Mouse (Mus musculus): ENCODE measurements around the gene Gna15. TPM values are rescaled to one million over a fixed set of nuclear protein-coding genes. Genes with fewer than 3 reads are reported as not detected.

Gna15 gene
- total and polyA plus RNA-seq, 3 experiments: 23.0 to 142 (median 33.0) TPM

DNA sequence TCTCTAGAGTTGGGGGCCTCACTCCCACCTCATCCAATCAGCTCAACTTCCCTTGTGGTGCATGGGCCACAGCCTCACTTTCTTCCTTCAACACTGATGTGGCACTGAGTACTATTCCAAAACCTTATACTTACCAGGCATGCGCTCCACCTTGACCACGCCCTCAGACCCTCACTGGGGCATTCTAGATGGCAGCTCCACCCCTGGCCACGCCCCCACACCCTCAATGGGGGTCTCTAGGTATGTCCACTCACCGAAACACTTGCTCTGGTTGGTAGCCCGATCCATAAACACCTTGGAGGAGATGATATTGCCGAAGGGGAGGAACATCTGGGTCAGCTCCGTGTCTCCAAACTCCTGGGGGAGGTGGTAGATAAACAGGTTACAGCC, 61.6 kb downstream of the Gna15 start:
- H3K79me2 ChIP-seq (ENCODE audit: control insufficient read depth, insufficient read depth, low read length, poor library complexity): no peaks in the 10 kb centered on the region
- H3K4me1 ChIP-seq (ENCODE audit: control insufficient read depth in 1 of 2, insufficient read depth in 2 of 2, low read length in 2 of 2): peaks cover 7 to 28% of the 10 kb centered on the region in 2 experiments
- TF ChIP-seq MAFK (IDR thresholded peaks at IDR 0.05; ENCODE audit: borderline replicate concordance, low read depth, low read length) (no peak), CTCF (IDR thresholded peaks at IDR 0.05 in 2 of 3, conservative IDR thresholded peaks at IDR 0.05 in 1 of 3; ENCODE audit: control insufficient read depth in 1 of 3, insufficient read depth in 1 of 3, low read depth in 2 of 3, low read length in 3 of 3, poor library complexity in 1 of 3, severe bottlenecking in 1 of 3) (no peak), SIN3A (IDR thresholded peaks at IDR 0.05; ENCODE audit: low read length) (no peak), RAD21 (IDR thresholded peaks at IDR 0.05; ENCODE audit: low read depth, low read length) (no peak), BHLHE40 (IDR thresholded peaks at IDR 0.05; ENCODE audit: borderline replicate concordance, low read depth, low read length) (no peak), POLR2A (IDR thresholded peaks at IDR 0.05; ENCODE audit: control insufficient read depth in 1 of 2, insufficient read depth in 1 of 2, low read depth in 1 of 2, low read length in 2 of 2, poor library complexity in 1 of 2) (no peak), RCOR1 (IDR thresholded peaks at IDR 0.05; ENCODE audit: low read depth, low read length) (no peak)
- no peak overlapping the region for H3K27ac ChIP-seq (ENCODE audit: control insufficient read depth, low read depth, low read length)
- H3K9me3 ChIP-seq (replicated peaks; ENCODE audit: insufficient read depth, low read length): no peaks in the 10 kb centered on the region
- H3K27me3 ChIP-seq (ENCODE audit: control insufficient read depth in 1 of 2, insufficient read depth in 2 of 2, low read length in 2 of 2): no peaks in the 10 kb centered on the region; a peak in 2 of 4 replicates
- DNase-seq (ENCODE audit: low read depth, low spot score): no peak
- H3K4me3 ChIP-seq (ENCODE audit: control insufficient read depth in 1 of 2, insufficient read depth in 1 of 2, low read depth in 2 of 2, low read length in 2 of 2): no peak overlapping the region
- no peak overlapping the region for H3K9ac ChIP-seq (ENCODE audit: control insufficient read depth, low read depth, low read length, poor library complexity, severe bottlenecking)
- peaks cover 0 to 3% of the 10 kb centered on the region in 2 experiments; a peak in 2 of 4 replicates for H3K36me3 ChIP-seq (ENCODE audit: control insufficient read depth in 1 of 2, insufficient read depth in 2 of 2, low read length in 2 of 2)

DNA sequence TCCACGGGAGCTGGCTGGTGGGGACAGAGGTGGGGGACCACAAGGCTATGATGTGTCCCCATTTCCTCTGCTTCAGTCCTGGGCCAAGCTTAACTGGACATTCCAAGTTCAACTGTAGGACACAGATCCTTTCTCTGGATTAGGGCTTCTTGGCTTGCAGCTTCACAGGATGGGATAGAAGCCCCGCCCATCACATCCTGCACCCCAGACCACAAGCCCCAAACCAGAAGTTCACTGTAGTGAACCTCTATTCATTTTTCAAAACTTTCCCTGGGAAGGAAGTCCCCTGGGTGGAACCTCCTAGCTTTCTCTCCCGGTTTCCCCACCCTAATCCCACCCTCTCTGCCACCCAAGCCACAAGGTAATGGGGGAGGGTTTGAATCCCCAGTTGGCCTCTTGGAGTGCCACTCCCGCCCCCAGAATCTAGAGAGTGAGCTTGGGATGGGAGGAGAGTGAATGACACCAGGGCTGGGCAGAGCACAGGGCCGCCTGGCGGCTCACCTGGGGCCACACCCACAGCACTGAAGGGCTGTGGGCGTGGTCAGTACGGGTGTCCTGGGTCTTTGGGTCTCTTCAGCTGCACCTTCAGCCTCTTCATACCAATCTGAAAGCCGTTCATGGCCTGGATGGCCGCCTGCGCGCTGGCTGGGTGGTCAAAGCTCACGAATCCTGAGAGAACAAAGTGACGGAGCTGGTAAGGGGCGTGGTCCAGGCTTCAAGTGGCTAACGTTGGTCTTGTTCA, 62.2 kb downstream of the Gna15 start:
- H3K9me3 ChIP-seq (replicated peaks; ENCODE audit: insufficient read depth, low read length): no peaks in the 10 kb centered on the region
- peaks cover 7 to 32% of the 10 kb centered on the region in 2 experiments for H3K4me1 ChIP-seq (ENCODE audit: control insufficient read depth in 1 of 2, insufficient read depth in 2 of 2, low read length in 2 of 2)
- no peaks in the 10 kb centered on the region; a peak in 2 of 4 replicates for H3K27me3 ChIP-seq (ENCODE audit: control insufficient read depth in 1 of 2, insufficient read depth in 2 of 2, low read length in 2 of 2)
- TF ChIP-seq KAT2A (conservative IDR thresholded peaks at IDR 0.05; ENCODE audit: low read depth, low read length) (no peak), RCOR1 (IDR thresholded peaks at IDR 0.05; ENCODE audit: low read depth, low read length) (no peak), USF1 (IDR thresholded peaks at IDR 0.05; ENCODE audit: low read depth, low read length) (no peak), TAL1 (IDR thresholded peaks at IDR 0.05; ENCODE audit: low read length) (no peak), EP300 (IDR thresholded peaks at IDR 0.05; ENCODE audit: low read depth in 1 of 2, low read length in 2 of 2) (no peak), NELFE (IDR thresholded peaks at IDR 0.05; ENCODE audit: low read depth, low read length) (no peak), MAFK (IDR thresholded peaks at IDR 0.05; ENCODE audit: borderline replicate concordance, low read depth, low read length) (no peak), ZC3H11A (IDR thresholded peaks at IDR 0.05; ENCODE audit: low read depth, low read length) (no peak), SMC3 (IDR thresholded peaks at IDR 0.05; ENCODE audit: low read depth, low read length) (no peak), TBP (IDR thresholded peaks at IDR 0.05; ENCODE audit: low read depth, low read length) (no peak), MYC (IDR thresholded peaks at IDR 0.05; ENCODE audit: low read depth, low read length) (no peak)
- H3K27ac ChIP-seq (ENCODE audit: control insufficient read depth, low read depth, low read length): no peak overlapping the region
- no peak overlapping the region for H3K9ac ChIP-seq (ENCODE audit: control insufficient read depth, low read depth, low read length, poor library complexity, severe bottlenecking)
- no peaks in the 10 kb centered on the region for H3K79me2 ChIP-seq (ENCODE audit: control insufficient read depth, insufficient read depth, low read length, poor library complexity)
- H3K36me3 ChIP-seq (ENCODE audit: control insufficient read depth in 1 of 2, insufficient read depth in 2 of 2, low read length in 2 of 2): peaks cover 0 to 3% of the 10 kb centered on the region in 2 experiments; a peak in 2 of 4 replicates
- peak; percentile 26 for DNase-seq (ENCODE audit: low read depth, low spot score)
- no peak overlapping the region for H3K4me3 ChIP-seq (ENCODE audit: control insufficient read depth in 1 of 2, insufficient read depth in 1 of 2, low read depth in 2 of 2, low read length in 2 of 2)

Measured in MEL (cell line).